Mouse (Mus musculus) layer of hippocampus, postnatal 14 days (tissue): Measurements from ENCODE around the gene Lpar3. TPM values are rescaled to one million over a fixed set of nuclear protein-coding genes. Genes with fewer than 3 reads are reported as not detected.
"Not testable (repeated sequence)": the region's sequence is repeated elsewhere in the genome, so short reads cannot be mapped to it uniquely, and the experiment has no call there.

Experiments
- DNase-seq, 2 experiments: peaks; one replicate each; pipeline ENCODE4 v3.0.0; 2021 to 2022; ENCODE audit warnings: low spot score in 2 of 2, mixed read lengths in 1 of 2
- total RNA-seq, 2 experiments: library from RNA; stranded (reverse); gene quantifications; 2 replicates each; pipeline ENCODE4 v1.2.3; 2021

Lpar3 gene
- total RNA-seq, 2 experiments from 2014 or later = 1.3 to 1.6 TPM

- DNase-seq = no peak
These were observed 13.3 kb upstream of the Lpar3 start for GRCm38 (mm10) chr3:146207440-146207839.

GRCm38 (mm10) chr3:146209759-146210158 lies 11.0 kb upstream of the Lpar3 start:
- DNase-seq = not testable (repeated sequence)

GRCm38 (mm10) chr3:146211141-146211747 lies 9.5 kb upstream of the Lpar3 start:
- DNase-seq = no peak

GRCm38 (mm10) chr3:146211964-146212363 lies 8.8 kb upstream of the Lpar3 start:
- no peak for DNase-seq

DNA sequence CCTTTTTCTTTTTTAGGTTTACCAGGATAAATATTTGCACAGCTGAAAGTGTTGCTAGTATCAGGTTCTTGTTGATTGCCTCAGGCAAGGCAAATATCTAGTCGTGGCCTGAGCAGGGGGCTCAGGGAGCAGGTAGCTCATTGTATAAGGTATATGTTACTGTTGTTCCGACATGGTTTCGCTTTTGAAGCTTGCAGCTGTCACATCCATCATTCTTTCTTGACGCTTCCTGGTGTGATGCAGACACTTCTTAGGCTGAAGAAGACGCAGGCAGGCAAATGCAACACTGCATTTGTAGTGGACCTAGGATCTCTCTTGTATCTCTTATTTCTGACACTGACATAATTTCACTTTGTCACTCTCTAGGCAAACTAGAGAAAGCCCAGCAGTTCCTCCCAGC lies 7.4 kb upstream of the Lpar3 start:
- no peak for DNase-seq

GRCm38 (mm10) chr3:146216561-146216960 lies 4.2 kb upstream of the Lpar3 start:
- DNase-seq = no peak

- DNase-seq = no peak
These were observed 3.5 kb downstream of the Lpar3 start for GRCm38 (mm10) chr3:146224271-146224670.

DNA sequence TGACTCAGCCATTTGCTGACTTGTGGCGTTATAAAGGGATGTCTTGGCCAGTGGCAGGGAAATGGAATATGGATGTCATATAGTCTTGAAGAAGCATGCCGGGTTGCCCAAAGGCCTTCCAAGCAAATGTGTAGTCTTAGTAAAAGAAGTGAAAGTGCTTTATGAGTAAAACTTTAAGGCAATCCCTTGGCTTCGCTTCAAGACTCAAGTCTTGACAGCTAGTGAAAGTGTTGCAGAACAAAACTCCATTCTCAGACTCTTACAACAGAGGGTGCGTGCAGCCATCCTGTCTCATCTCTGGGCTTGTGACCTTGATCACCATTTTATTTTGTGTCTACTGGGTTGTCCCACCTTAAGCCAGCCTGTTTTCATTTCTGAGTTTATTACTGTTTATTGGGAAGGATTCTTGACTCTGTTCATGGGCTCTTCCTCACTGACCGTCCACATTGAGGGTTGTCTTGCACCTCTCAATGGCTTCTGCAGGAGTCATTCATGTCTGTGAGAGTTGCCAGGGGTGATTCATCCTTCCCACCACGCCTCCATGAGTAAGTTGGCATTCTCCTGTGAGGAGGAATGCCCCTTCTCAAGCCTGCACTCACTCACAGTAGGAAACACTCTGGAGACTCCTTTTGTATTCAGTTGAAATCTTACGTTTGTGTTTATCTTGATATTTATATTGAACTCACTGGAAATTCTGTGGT lies 4.4 kb downstream of the Lpar3 start:
- DNase-seq = no peak

- no peak for DNase-seq
These were observed 6.7 kb downstream of the Lpar3 start for GRCm38 (mm10) chr3:146227427-146227826.

- no peak for DNase-seq
These were observed 8.0 kb downstream of the Lpar3 start for GRCm38 (mm10) chr3:146228559-146229310.

- no peak for DNase-seq
These were observed 11.9 kb downstream of the Lpar3 start for GRCm38 (mm10) chr3:146232708-146233107.

DNA sequence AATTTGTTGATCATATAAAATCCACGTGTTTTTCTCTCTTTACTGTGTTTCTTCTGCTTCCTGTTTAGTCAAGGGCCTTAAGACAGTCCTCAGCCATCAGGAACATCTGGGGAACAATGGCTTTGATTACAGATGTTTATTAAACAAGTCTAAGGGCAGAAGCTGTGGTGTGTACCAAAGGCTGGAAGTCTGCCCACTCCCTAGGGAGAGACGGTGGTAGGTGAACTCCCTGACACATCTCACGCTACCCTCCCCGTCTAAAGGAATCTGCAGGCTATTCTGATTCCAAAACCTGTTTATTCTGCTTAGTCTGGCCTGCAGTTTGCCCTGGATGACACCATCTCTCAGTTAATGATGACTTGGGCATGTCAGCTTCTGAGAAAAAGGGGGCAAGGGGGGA lies 13.0 kb downstream of the Lpar3 start:
- DNase-seq = no peak

DNA sequence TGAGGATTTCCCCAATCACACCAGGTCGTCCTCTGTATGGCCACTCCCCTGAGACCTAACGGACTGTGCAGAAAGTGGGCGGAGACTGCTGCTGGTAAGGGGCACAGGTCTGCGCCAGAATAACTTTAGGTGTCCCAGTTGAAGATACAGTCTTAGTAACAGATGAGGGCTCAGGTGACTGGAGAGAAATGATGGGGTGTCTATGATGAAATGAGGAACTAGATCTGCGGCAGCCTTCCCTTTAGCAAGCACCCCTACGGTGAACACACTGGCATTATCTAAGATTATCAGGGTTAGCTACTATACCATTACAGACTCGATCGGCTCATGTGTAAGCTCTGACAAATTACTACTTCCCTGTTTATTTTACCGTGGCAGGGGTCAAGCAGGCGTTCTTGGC lies 13.8 kb downstream of the Lpar3 start:
- no peak for DNase-seq

GRCm38 (mm10) chr3:146236280-146236679 lies 15.5 kb downstream of the Lpar3 start:
- DNase-seq = no peak

DNA sequence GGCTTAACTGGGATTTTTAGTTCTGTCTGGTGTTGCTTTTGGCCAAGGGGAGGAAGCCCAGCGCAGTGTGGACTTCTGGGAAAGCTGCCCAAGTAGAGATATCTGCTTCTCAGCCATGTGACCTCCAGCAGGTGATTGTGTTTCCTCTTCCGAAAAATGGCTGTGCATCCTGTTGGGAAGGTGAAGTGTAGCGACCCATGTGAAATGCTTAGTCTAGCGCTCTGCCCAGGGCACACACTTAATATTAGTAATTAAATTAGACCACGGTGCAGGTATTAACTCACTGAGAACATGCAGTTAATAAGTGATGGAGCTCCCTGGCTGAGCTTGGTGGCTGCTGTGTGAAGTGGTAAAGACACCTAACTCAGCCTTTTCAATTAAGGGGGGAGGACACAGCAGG lies 16.9 kb downstream of the Lpar3 start:
- no peak for DNase-seq

DNA sequence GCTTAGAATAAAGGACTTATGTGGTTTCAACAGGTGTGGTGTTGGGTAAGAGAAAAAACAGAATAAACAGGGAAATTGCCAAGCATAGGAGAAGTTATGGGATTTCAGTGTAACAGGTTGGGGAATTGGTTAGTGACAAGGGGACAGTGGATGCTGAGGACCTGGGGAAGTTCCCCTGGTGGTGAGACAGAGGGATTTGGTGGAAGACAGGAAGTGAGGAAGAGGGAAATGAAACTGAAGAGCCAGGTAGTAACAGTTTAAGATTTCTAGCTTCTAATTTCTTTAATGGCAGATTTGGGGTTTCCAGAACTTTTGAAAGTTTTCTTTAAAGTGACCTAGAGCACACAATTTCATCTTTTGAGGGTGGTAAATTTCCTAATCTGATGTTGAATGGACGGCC lies 23.9 kb downstream of the Lpar3 start:
- DNase-seq = no peak

- DNase-seq = no peak
These were observed 25.8 kb downstream of the Lpar3 start for GRCm38 (mm10) chr3:146246557-146246956.

DNA sequence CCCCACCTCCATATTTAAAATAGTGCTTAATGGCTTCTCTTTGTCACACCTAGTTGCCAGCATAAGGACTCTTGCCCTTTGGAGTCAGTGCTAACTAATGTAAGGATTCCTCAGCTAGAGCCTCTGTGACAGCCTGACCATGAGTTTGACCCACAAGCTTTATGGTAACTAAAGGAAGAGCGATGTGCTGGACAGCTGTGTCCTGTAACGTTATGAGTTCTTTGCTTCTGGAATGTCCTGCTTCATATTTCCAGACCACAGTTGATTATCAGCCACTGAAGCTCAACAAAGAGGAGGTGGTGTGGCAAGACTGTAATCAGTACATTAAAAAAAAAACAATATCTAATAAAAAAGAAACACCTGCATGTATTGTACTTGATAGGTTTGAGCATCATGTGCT lies 26.2 kb downstream of the Lpar3 start:
- DNase-seq = no peak

DNA sequence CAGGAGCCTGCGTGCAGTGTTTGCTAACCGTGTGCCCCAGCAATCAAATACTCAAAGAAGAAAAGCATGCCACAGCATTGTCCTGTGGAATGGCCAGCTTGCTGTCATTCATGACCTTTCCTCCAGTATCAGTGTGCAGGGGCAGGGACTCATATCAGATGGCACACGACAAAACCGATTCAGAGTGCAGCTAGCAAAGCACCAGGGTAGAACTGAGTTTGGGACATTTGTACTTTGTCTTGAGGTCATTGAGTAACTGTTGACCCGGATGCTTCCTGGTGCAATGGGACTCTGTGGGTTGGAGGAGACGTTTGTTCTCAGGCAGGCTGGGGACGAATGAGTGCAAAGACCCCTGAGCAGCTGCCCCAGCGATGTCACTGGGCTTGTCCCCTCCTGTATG lies 29.1 kb downstream of the Lpar3 start:
- DNase-seq = no peak

DNA sequence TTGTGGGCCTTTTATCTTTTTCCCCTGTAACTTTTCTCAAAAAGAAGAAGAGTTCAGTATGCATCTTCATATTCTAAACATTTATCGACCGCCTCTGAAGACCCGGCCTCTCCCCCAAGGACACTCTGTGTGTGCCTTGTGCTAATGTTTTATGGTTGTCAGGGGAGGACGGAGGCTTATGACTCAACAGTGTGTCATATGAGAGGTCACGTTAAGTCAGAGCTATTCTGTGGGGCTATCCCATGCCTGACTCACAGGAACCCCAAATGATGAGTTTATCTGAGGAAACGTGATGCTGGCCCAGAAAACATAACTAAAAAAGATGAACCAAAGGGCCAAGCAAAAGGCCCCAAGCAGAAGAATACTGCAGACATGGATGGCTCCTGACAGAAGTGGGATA lies 31.0 kb downstream of the Lpar3 start:
- no peak for DNase-seq

DNA sequence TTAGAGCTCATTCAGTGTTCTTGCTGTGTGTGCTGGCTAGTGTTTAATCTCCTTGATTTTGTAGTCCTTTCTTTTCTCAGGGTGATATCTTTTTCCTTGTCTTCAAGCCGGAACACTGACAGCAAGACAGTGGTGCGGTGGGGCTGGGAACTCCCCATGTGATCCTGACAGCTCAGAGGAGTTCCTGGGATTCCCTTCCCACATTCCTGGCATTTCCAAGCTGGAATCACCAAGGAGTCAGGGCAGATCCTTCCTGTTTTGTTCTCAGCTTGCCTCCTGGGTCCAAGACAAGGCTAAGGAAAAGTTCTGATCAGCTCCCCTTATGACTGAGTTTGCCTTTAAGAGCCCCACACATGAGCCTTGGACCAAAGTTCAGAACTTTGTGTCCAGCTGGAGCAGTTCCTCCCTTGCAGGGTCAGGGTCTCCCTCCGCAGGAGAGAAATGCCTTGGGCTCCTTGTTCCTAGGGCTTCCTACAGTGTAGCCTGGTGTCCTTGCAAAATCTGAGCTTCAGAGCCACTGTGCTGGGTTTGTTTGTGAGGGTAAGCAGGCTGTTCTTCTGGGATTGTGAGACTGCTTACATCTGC lies 33.1 kb downstream of the Lpar3 start:
- DNase-seq = no peak

GRCm38 (mm10) chr3:146255123-146255522 lies 34.4 kb downstream of the Lpar3 start:
- DNase-seq = no peak
